Mouse (Mus musculus) liver, embryonic 16.5 days (tissue): ENCODE data around the gene Tmem40. TPM values are rescaled to one million over a fixed set of nuclear protein-coding genes. Genes with fewer than 3 reads are reported as not detected.

ENCODE experiments used
- ATAC-seq: fragments of 200-750 bp; cut with Nextera tagmentation; 2 replicates; pipeline ENCODE4 v1.8.0; 2017; ENCODE audit warnings: low read depth, mild to moderate bottlenecking, moderate number of reproducible peaks, moderate library complexity
- H3K27ac ChIP-seq: fragments of 300-500 bp; sonication (generic); 2 replicates; pipeline ENCODE4 v1.5.1; 2014; ENCODE audit warnings: mild to moderate bottlenecking, low read length
- H3K27me3 ChIP-seq: fragments of 300-500 bp; sonication (generic); 2 replicates; pipeline ENCODE4 v1.6.1; 2014; ENCODE audit warnings: low read depth, low read length, mixed read lengths; ENCODE audit not compliant: control insufficient read depth, insufficient read depth
- H3K36me3 ChIP-seq: fragments of 300-500 bp; sonication (generic); 2 replicates; pipeline ENCODE4 v1.6.1; 2014; ENCODE audit warnings: mild to moderate bottlenecking; ENCODE audit not compliant: control insufficient read depth, insufficient read depth
- H3K4me1 ChIP-seq: fragments of 300-500 bp; sonication (generic); 2 replicates; pipeline ENCODE4 v1.6.1; 2014; ENCODE audit warnings: low read depth, low read length, mixed read lengths; ENCODE audit not compliant: control insufficient read depth
- H3K4me2 ChIP-seq: fragments of 300-500 bp; sonication (generic); 2 replicates; pipeline ENCODE4 v1.6.1; 2014; ENCODE audit warnings: low read depth, low read length, mixed read lengths
- H3K4me3 ChIP-seq: fragments of 300-500 bp; sonication (generic); 2 replicates; pipeline ENCODE4 v1.5.1; 2014; ENCODE audit warnings: low read depth, mild to moderate bottlenecking, low read length
- H3K9ac ChIP-seq: fragments of 300-500 bp; sonication (generic); 2 replicates; pipeline ENCODE4 v1.6.1; 2014; ENCODE audit warnings: low read depth, low read length
- H3K9me3 ChIP-seq: fragments of 300-500 bp; sonication (generic); replicated peaks from 2 replicates; pipeline ENCODE4 v1.6.1; 2016; ENCODE audit warnings: low read length; ENCODE audit not compliant: control insufficient read depth
- WGBS: fragments of 180-500 bp; shearing (Covaris S2); extraction: QIAGEN DNeasy Blood & Tissue Kit; methylation state at CpG from one replicate; pipeline ENCODE4 v1.1.7; 2014; ENCODE audit not compliant: insufficient replicate concordance; 5-methylcytosine and 5-hydroxymethylcytosine counted together
- microRNA-seq: library from miRNA; unstranded; fragments of <30 nt; microRNA quantifications from one replicate; pipeline ENCODE4, GENCODE M21; 2016
- polyA plus RNA-seq: library from polyadenylated mRNA; unstranded; fragments of >200 nt; fragmentation: Nextera tagmentation; extraction: Ambion mirVana; gene quantifications from 2 replicates; pipeline ENCODE4 v1.2.1, GENCODE M21; 2015

Tmem40 gene
- polyA plus RNA-seq, 1 experiment from 2014 or later: 28.8 TPM

- no peak overlapping the region for H3K4me3 ChIP-seq
- H3K27me3 ChIP-seq: no peaks in the 10 kb centered on the region
- no peak overlapping the region for H3K4me2 ChIP-seq
- H3K27ac ChIP-seq: no peak overlapping the region
- H3K36me3 ChIP-seq: no peaks in the 10 kb centered on the region
- 56% methylated on average over 3 of the region's 3 CpGs for WGBS
- no peaks in the 10 kb centered on the region for H3K9me3 ChIP-seq
- H3K4me1 ChIP-seq: peaks cover 9% of the 10 kb centered on the region
- H3K9ac ChIP-seq: no peak overlapping the region
- ATAC-seq: no peak
These were observed 74.5 kb downstream of the Tmem40 start for GRCm38 (mm10) chr6:115687753-115688152.

GRCm38 (mm10) chr6:115684851-115685646 is 77.2 kb downstream of the Tmem40 start:
- ATAC-seq: peak; percentile 77
- Histone ChIP-seq H3K27me3 (no peaks in the 10 kb centered on the region), H3K4me3 (peak overlapping the region; percentile 10; the same call in 1 of the 2 replicates), H3K36me3 (no peaks in the 10 kb centered on the region), H3K4me1 (peaks cover 9% of the 10 kb centered on the region), H3K27ac (no peak overlapping the region), H3K4me2 (peak overlapping the region; percentile 10; the same call in 1 of the 2 replicates), H3K9me3 (no peaks in the 10 kb centered on the region), H3K9ac (no peak overlapping the region)
- 40% methylated on average over 11 of the region's 11 CpGs for WGBS

GRCm38 (mm10) chr6:115684271-115684670 is 77.9 kb downstream of the Tmem40 start:
- no peaks in the 10 kb centered on the region for H3K36me3 ChIP-seq
- no peaks in the 10 kb centered on the region for H3K9me3 ChIP-seq
- no peak overlapping the region for H3K4me3 ChIP-seq
- H3K4me2 ChIP-seq: no peak overlapping the region
- H3K27ac ChIP-seq: no peak overlapping the region
- H3K4me1 ChIP-seq: peaks cover 9% of the 10 kb centered on the region
- no peak overlapping the region for H3K9ac ChIP-seq
- H3K27me3 ChIP-seq: no peaks in the 10 kb centered on the region
- WGBS: 85% methylated on average over 2 of the region's 2 CpGs
- ATAC-seq: no peak

GRCm38 (mm10) chr6:115681066-115681465 is 81.1 kb downstream of the Tmem40 start:
- ATAC-seq: no peak
- H3K4me2 ChIP-seq: no peak overlapping the region
- no peaks in the 10 kb centered on the region for H3K27me3 ChIP-seq
- H3K4me3 ChIP-seq: no peak overlapping the region
- peaks cover 18% of the 10 kb centered on the region for H3K4me1 ChIP-seq
- H3K27ac ChIP-seq: no peak overlapping the region
- H3K36me3 ChIP-seq: no peaks in the 10 kb centered on the region
- no peaks in the 10 kb centered on the region for H3K9me3 ChIP-seq
- no peak overlapping the region for H3K9ac ChIP-seq
- 77% methylated on average over 4 of the region's 4 CpGs for WGBS

Small RNA genes lying within 50 kb of the gene (microRNA-seq; reads per million reads assigned to microRNA genes)
- gene Mir7660: not detected

Other genes with a start within 250 kb of the Tmem40 start
- gene Tsen2, start 217.7 kb downstream of the Tmem40 start, polyA plus RNA-seq: 7.6 and 8.5 TPM in 2 replicates
- gene Mkrn2os, start 169.8 kb downstream of the Tmem40 start, polyA plus RNA-seq: 10.8 and 12.5 TPM in 2 replicates
- gene Mkrn2, start 160.5 kb downstream of the Tmem40 start, polyA plus RNA-seq: 7.8 and 8.6 TPM in 2 replicates
- 36.8 and 39.3 TPM in 2 replicates for gene Raf1, start 85.8 kb downstream of the Tmem40 start, polyA plus RNA-seq
- gene Cand2, start 12.1 kb upstream of the Tmem40 start, polyA plus RNA-seq: 2.5 and 2.8 TPM in 2 replicates
- gene Rpl32, start 46.3 kb upstream of the Tmem40 start, polyA plus RNA-seq: 967 and 1,136 TPM in 2 replicates
- gene Efcab12, start 76.0 kb upstream of the Tmem40 start, polyA plus RNA-seq: 0.08 TPM in 1 of 2 replicates, not detected in the other
- gene Mbd4, start 91.0 kb upstream of the Tmem40 start, polyA plus RNA-seq: 8.5 and 9.3 TPM in 2 replicates
- 2.1 and 2.7 TPM in 2 replicates for gene Ift122, start 91.1 kb upstream of the Tmem40 start, polyA plus RNA-seq
- not detected in 2 replicates for gene Rho, start 169.3 kb upstream of the Tmem40 start, polyA plus RNA-seq
- not detected in 2 replicates for gene H1foo, start 182.5 kb upstream of the Tmem40 start, polyA plus RNA-seq
- 7.3 and 9.7 TPM in 2 replicates for gene Plxnd1, start 232.6 kb upstream of the Tmem40 start, polyA plus RNA-seq